Mouse (Mus musculus) ES-CJ7 (cell line): ENCODE measurements around the gene Hoxd3.

ENCODE experiments used
- DNase-seq: peaks from one replicate; pipeline ENCODE4 v3.0.0; 2011; ENCODE audit warnings: low read depth, low spot score

Gene Hoxd3

DNA sequence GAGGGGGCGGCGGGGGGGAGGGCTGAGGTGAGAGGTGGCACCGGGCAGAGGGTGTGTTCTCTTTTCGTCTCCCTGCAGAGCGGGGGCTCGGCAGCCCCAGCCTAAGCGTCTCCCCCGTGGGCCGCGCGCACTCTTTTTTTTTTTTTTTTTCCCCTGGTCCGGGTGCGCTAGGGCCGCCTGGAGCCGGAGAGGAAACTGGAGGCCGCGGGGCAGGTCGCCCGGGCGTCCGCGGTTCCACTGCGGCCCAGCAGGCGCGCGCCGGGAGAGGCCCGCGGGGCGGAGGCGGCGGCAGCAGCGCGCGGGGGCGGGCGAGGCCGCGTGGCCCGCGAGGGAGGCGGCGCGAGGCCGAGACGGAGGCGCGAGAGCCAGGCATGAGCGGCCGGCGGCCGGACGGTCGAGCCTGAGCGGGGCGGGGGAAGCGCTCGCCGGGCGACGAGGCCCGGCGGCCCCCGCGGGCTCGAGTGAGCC is 6.7 kb upstream of the Hoxd3 start:
- DNase-seq: no peak

DNA sequence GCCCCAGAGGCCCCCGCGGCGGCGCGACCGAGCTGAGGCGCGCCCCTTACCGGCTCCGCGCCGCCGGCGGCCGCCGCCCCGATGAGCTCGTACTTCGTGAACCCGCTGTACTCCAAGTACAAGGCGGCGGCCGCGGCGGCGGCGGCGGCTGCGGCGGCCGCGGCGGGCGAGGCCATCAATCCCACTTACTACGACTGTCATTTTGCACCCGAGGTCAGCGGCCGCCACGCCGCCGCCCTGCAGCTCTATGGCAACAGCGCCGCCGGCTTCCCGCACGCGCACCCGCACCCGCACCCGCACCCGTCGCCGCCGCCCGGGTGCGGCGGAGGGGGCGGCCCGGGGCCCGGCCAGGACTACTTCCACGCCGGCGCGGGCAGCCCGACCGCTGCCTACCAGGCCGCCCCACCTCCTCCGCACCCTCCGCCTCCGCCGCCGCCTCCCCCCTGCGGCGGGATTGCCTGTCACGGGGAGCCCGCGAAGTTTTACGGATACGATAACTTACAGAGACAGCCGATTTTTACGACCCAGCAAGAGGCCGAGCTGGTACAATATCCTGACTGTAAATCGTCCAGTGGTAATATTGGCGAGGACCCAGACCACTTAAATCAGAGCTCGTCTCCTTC is 6.1 kb upstream of the Hoxd3 start:
- no peak for DNase-seq

DNA sequence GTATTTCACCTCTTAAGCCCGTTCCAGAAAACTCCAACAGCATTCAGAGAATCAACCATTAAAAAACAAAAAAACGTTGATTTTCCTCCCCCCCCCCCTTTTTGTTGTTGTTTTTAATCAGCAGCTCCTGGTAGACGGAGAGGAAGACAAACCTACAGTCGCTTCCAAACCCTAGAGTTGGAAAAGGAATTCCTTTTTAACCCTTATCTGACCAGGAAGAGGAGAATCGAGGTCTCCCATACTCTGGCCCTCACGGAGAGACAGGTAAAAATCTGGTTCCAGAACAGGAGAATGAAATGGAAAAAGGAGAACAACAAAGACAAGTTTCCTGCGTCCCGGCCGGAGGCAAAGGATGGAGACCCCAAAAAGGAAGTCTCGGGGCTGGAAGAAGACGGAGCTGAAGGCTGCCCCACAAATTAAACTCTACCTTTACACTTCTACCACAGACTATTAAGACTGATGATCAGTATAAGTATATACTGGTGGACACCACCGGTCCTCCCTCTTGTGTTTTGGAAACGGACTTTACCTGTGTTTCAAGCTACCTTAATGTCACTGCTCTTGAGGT is 5.2 kb upstream of the Hoxd3 start:
- DNase-seq: no peak

DNA sequence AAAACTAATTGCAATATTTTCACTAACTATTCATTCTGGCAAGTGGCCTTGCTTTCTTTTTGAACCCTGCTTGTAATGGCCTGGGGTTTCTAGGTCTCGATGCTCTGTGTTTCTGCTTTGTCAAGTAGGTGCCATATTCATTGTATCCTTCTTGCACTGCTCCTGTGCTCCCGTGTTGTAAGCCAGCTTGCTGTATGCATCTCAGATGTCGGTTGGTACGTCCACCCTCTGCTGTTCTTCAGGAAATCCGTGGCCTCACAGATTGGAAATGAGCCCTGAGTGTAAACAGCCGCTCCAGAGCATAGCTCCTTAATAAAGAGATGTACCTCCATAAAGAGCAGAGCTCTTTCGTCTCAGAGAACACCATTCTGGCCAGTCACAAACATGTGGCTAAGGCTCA is 4.1 kb upstream of the Hoxd3 start:
- no peak for DNase-seq

DNA sequence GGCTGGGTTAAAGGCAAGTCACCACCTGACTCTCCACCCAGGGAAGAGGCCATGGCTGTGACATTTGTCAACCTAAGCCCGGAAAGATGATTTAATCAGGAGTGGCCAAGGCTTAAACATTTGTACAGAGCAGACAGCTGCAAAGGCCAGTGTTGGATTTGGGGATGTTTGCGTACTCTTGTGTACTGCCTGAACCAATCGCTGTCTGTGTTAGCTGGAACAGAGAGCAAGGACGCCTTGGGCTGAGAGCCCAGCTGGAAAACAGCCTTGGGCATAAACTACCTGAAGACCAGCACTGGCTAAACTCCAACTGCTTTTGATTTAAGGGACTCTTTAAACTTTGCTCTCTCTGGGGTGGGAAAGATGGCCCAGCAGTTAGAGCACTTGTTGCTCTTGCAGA is 3.1 kb upstream of the Hoxd3 start:
- no peak for DNase-seq

DNA sequence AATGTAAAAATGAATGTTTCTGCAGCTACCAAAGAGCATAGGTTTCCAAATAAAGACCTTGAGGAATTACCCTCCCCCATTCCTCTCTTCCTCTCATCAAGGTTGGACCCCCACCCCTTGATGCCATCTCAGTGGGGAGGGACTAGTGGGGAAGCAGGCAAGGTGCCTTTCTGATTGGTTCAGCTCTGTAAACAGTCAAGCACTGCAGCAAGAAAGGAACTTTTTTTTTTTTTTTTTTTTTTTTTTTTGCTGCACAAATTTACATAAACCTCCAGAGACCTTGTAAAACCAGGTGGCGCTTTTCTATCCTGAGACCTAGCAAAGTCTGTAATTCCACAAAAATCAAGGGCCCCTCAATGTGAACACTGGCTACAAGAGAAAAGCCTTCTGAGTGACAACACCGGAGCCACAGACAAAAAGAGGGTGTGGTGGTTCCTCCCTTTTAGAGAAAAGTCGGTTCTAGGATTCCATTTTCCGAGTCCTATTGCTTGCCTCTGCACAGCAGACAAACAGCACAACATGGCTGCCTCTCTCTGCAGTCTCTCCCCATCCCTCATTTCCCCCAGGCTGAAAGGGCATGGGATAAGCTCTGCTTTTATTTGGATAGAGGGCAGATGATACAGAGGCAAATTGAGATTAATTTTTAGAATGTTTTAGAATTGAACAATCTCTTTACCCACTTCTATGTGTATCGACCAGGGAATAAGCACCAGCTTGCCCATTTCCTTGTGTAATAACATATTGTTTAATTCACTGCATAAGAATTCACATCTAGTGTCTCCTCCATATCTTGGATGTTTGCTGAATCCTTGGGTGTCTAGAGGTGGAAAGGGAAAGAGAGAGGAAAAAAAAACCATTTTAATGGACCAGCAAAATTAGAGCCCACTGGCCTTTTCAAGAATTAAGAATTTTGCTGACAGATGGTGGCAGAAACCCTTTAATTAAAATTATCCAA is 2.0 kb upstream of the Hoxd3 start:
- no peak for DNase-seq

DNA sequence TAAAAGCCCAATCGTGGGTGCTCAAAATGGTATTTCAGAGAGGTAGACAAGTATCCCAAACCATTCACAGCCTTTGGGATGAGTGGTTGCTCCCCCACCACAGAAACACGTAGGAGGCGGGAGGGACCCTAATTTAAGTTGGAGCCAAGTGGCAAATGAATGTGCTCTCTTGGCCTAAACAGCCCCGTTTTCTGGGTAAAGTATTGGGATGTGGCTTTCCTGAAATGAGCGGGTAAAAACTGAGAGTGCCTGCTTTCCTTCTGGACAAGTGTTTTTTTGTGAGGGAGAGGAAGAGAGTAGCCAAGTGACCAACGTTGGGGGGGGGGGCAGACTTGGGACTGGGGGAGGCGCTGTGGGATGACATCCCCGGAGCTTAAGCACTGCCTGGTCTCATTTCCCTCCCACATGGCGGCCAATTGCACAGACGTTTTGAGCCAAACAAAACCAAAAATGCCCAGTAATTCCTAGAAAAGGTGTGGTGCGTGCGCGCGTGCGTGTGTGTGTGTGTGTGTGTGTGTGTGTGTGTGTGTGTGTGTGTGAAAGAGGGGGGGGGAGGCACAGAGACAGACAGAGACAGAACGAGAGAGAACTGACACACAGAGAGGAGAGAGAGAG is 691 bp upstream of the Hoxd3 start:
- no peak for DNase-seq

DNA sequence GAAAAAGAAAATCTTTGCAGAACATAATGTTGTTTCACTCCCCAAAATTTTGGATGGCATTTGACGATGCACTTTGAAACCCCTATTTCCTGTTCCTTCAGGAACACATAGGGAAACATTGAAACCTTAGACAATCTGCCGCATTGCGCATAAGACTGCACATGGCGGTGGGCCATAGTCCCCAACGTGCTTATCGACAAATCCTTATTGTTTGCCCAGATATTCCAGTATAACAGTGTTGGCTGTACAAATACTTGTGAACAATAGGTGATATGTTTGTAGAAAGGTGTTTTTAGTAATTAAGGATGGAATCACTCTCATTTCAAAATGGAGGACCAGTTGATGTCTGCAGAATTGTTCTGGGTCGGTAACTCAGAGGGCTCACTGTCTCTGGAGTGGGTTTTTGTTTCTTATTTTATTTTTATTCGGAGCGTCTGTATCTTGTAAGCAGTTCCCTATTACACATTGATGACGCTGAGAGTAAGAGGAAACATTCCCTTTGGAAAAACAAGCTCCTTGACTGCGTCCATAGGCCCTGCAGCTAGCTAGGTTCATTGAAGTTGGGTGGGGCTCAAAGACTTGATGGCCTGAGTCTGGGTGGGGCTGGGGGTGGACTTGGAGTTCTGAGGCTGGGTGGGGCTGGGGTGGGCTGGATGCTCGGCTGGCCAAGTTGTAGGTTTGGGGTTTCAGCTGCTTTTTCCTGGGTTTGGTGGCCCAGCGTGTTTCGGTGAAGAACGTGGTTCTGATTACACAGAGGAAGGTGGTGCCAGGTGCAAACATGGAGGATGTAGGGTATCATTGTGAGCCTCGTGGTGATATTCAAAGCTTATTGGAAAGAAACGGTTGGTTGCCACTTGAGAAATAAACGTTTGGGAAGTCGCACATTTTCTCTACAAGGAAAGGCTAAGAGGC is 1.8 kb downstream of the Hoxd3 start:
- peak; percentile 66 for DNase-seq

DNA sequence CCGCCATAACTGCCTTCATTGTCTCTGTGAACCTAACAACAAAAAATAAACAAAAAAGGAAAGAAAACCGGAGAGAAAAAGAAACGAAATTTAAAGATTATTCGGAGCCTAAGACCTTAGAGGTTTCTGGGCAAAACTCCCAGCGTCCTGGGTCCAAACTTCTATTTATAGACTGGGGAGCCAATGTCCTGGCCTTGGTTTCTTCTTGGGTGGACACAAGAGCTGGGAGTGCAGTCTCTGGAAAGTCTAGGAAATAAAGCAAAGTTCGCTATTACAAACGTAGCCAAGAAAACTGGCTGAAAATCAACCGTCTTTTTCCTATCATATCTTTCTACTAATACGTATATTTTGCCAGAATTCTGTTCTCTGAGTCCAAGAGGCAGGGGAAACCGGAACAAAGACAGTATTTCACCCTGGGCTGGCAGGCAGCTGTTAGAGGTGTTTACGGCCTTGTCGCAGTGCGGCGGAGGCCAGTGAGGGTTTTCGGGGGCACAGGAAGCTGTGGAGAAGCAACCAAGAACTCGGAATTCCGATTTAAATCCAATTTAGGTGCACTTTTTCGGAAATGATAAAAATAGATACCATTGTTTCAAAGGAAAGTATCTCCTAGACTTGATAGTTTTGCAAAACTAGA is 2.5 kb downstream of the Hoxd3 start:
- no peak for DNase-seq

DNA sequence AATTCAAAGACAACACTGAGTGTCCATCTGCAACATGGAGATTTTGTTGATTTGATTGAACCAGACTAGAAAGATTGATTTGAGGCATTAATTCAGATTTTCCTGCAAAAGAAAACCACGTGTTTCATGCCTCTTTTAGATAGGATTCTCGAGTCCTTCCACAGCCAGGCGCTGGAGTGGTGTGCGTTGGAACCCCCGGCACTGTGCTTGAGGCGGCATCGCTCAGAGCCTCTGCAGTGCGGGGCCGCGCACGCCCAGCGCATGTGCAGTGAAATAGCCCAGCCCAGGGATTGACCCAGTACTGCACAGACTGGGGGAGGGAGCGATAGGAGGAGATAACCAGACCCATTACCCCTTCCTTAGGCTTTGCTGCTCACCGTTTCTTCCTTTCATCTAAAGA is 3.2 kb downstream of the Hoxd3 start:
- DNase-seq: no peak

DNA sequence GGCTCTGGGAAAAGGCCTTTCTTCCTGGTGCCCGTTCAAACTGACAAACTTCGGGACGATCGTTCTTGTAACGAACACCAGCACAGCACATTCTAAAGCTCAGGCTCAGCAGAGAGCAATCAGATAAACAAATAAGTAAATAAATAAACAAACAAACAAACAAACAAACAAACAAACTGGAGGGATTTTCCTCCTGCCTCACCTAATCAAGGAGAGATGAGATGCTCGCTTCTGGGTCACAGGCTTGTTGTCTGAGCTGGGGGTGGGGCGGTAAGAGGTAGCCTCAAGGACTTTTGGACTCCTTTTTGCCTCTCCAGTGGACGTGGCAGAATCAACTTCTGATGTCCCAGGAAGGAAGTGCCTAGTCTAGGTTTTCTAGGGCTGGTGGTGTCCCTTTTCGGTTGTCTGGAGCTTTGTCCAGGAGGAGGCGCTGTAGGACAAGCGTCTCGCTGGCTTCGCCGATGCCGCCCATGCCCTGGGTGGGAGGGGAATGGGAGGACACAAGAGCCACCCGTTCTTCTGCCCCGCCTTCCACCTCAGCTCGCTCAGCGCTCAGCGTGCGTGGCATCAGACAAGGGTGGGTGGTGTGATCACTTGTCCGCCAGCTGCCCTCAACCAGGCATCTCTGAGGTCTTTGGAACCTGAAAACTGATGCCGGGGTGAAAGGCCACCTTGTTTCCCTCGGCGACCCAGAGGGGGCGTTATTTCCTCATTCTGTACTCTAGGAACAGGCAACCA is 3.9 kb downstream of the Hoxd3 start:
- DNase-seq: peak; percentile 90

DNA sequence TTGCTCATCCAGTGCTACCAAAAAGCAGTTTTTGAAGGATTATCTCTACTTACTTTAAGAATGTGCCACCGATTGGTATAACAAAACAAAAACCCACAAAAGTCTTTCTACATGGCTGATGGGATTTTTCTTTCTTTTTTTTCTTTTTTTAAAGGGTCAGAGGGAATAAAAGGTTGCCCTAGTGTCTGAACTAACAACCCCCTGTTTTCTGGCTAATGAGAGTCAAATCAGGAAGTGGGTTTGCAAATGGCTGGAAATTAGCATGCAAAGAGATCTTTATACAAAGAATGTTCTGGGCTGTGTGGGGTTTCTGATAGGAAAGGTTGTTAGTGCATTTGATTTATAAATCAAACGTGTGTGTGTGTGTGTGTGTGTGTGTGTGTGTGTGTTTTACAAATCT is 8.7 kb downstream of the Hoxd3 start:
- DNase-seq: no peak

DNA sequence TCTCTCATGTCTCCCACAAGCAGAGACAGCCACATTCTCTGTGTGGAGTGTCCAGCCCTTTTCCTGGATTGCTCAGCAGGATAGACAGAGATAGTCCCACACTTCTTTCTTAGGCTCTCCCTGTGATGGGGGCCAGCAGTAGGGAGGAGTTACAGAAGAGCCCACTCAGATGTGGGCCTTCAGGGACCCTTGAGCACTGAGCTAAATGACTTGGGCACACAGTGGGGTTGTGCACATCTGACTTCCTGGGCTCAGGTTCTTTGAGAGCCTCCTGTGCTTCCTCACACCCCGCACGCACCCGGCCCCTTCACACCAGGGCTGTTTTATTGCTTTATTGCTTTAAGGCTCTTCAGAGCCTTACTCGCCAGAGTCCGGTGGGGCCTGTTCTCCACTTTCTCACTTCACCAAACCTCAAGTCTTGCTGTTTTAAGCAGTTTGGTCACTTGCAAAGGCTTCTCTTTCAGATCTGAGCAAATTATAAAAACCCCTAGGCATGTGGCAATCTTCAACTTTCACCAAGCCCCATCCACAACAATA is 9.3 kb downstream of the Hoxd3 start:
- no peak for DNase-seq

DNA sequence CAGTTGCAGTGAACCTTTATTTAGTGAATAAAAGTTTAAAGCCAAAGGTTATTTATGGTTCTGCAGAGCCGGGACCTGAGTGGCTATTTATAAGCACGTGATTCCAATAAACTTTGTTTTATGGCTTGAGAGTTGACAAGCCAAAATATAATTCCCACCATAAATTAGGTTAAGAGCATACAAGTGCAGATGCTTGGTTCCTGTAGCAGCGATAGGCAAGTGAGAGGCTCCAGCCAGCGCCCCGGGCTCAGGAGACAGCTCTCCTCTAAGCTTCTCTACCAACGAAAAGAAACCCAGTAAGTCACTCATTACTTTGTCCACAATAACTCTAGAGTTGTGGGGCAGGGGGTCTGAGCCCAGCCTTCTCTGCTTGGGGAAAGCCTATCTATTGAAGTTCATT is 10.2 kb downstream of the Hoxd3 start:
- no peak for DNase-seq

DNA sequence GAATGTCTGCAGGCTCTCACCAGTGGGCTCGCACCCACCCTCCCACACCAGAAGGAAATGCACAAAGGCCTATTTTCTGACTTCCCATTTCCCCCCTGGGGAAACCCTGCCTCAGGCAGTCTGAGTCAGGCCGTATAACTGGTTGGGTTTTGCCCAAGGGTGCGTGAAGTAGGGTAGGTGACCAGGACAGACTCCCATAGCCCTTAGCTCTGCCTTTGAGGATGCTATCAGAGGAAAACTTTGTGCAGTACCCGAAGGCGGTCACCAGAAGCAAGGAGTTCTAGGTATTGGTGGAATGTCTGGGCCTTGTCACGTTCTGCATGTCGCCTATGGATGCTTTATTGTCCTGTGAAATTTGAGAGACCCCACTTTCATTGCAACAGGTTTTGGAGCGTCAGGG is 11.2 kb downstream of the Hoxd3 start:
- DNase-seq: no peak

DNA sequence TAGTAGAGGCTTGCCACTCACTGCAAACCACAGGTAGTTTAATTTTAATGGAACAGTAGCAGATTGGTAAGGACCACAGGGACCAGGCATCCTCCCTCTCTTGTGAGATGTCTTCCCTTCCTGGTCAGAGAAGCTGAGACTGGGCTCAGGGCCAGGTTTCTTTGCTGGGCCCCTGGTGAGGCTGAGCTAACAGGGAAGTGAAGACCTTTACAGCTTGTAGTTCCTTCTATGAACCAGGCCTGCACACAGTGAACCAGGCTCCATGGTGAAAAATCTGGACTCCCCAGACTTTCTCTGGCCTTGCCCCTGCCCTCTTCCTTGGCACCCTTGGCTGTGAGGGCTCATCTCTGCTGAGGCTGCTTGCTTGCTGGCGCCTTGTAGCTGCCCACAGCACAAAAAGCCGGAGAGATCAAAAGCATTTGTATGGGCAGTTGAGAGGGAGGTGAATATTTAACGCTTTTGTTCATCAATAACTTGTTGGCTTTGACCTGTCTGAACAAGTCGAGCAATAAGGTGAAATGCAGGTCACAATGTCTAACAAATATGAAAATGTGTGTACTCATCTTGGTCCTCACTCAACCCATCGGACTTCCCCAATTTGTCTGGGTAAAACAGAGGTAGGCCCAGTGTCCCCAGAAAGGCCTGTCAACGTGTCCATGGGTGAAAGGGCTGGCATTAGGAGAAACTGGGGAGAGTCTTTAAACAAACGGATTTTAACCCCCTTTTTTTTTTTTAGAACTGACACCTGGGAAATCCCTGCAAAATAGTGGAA is 12.7 kb downstream of the Hoxd3 start:
- DNase-seq: no peak

DNA sequence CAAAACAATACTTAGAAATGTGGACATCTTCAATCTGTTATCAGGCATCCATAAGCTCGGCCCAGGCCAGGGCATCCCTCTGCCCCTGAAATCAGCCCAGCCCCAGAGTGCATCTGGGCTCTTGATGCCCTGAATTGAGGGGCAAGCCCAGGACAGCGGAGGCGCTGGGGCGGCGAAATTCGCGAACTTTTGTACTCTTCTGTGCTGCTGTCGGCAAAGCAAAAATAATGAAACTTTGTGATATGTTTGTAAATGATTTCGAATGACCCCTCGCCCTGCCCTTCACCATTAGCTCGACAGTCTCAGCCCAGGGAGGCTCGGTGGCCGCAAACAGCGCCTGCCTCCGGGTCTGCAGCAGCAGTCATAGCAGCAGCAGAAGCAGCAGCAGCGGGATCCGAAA is 13.4 kb downstream of the Hoxd3 start:
- DNase-seq: no peak

DNA sequence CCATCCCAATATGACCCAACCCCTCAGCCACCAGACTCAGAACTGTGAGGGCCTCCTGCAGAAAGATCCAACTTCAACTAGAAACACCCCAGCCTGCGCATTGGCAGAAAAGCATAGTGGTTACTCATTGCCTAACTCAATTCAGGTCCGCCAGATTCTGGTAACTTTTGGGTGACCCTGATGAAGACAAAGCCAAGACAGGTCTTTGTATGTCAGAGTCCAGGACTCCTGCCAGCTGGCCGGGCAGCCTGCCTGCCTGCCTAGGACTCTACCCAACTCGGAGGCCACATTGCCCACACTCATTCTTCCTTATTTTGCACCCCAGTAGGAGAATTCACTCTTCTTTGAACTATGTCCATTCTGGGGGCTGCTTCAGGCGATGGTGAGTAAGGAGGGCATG is 14.8 kb downstream of the Hoxd3 start, which contains the start of gene Gm28230:
Gm28230 (plus strand) TSS at position 178 of the 400 bp plus-strand sequence.
- DNase-seq: no peak
